Comparison of ENCODE assay signal across 8 mouse cellular contexts in the genomic region with DNA sequence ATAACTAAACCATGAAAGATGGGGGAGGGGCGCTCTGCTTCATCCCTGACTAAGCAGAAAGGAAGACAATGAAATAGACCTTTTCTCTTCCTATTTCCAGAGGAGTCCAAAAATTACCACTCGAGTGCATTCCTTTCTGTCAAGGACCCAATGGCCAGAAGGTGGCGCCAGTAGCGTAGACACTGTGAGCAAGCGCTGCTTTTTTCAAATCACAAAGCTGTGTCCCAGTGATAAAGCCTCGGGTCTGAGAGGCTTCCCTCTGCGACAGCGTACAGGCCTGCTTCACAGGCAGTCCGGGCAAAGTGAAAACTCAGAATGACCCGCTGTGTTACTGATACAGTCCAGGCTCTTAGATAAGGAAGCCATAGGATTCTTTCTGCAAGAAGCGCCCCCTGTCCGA. TPM values are rescaled to one million over a fixed set of nuclear protein-coding genes. Genes with fewer than 3 reads are reported as not detected.
A peak's percentile ranks its signal among the peaks of the same experiment; 100 is the strongest.
DNase-seq lines count a peak whose midpoint lies in the region; ATAC-seq and TF ChIP-seq lines count a peak whose summit lies in the region.

No protein-coding gene starts in this region.

- ATAC-seq in embryonic facial prominence, embryonic 15.5 days (ENCODE audit: insufficient number of reproducible peaks, low FRiP score, low TSS enrichment, low read depth): no peak
- ATAC-seq in heart, embryonic 12.5 days (ENCODE audit: insufficient number of reproducible peaks, low FRiP score): peak; percentile 64; the same call in 1 of the 2 replicates
- 0 out of 2 replicates have a peak, but pooled peaks have one; percentile 35 for ATAC-seq in kidney, postnatal 0 days (replicated peaks; ENCODE audit: low FRiP score, low read depth)
- ATAC-seq in liver, embryonic 11.5 days (replicated peaks; ENCODE audit: low FRiP score): peak; percentile 54
- no peak for ATAC-seq in neural tube, embryonic 11.5 days (ENCODE audit: insufficient read depth, low FRiP score, low TSS enrichment)
- ATAC-seq in stomach, embryonic 16.5 days (ENCODE audit: insufficient read depth, low FRiP score): 0 out of 2 replicates have a peak, but pooled peaks have one; percentile 26

- H3K36me3 ChIP-seq in embryonic facial prominence, embryonic 15.5 days: no peaks in the 10 kb centered on the region
- H3K36me3 ChIP-seq in heart, embryonic 12.5 days: no peaks in the 10 kb centered on the region
- no peaks in the 10 kb centered on the region for H3K36me3 ChIP-seq in kidney, postnatal 0 days (ENCODE audit: insufficient read depth, low read length)
- no peaks in the 10 kb centered on the region for H3K36me3 ChIP-seq in liver, embryonic 11.5 days (ENCODE audit: control insufficient read depth, insufficient read depth, low read length)
- H3K36me3 ChIP-seq in neural tube, embryonic 11.5 days (ENCODE audit: control insufficient read depth, insufficient read depth, low read length): no peaks in the 10 kb centered on the region
- no peaks in the 10 kb centered on the region for H3K36me3 ChIP-seq in stomach, embryonic 16.5 days (ENCODE audit: control insufficient read depth, insufficient read depth, low read length)

- peak; percentile 65 to 70 for DNase-seq in B cell, adult 2 months
- DNase-seq in kidney, postnatal 0 days (ENCODE audit: low spot score): peak; percentile 94
- peak; percentile 68 for DNase-seq in liver, embryonic 11.5 days (ENCODE audit: low spot score)
- peak; percentile 89 for DNase-seq in neural tube, embryonic 11.5 days (ENCODE audit: low spot score)

- WGBS in bone marrow, adult 2 months: 11% methylated on average over 12 of the region's 12 CpGs
- 6% methylated on average over 12 of the region's 12 CpGs for WGBS in embryonic facial prominence, embryonic 15.5 days
- 2% methylated on average over 12 of the region's 12 CpGs for WGBS in heart, embryonic 12.5 days
- 3% methylated on average over 12 of the region's 12 CpGs for WGBS in kidney, postnatal 0 days
- WGBS in liver, embryonic 11.5 days: 2% methylated on average over 12 of the region's 12 CpGs
- WGBS in neural tube, embryonic 11.5 days: 5% methylated on average over 12 of the region's 12 CpGs
- WGBS in stomach, embryonic 16.5 days: 4% methylated on average over 12 of the region's 12 CpGs

- peak overlapping the region; percentile 44 for H3K4me2 ChIP-seq in embryonic facial prominence, embryonic 15.5 days (replicated peaks)
- peak overlapping the region; percentile 46 for H3K4me2 ChIP-seq in heart, embryonic 12.5 days
- H3K4me2 ChIP-seq in kidney, postnatal 0 days (ENCODE audit: low read length): peak overlapping the region; percentile 49
- peak overlapping the region; percentile 32; the same call in 1 of the 2 replicates for H3K4me2 ChIP-seq in liver, embryonic 11.5 days
- peak overlapping the region; percentile 33 for H3K4me2 ChIP-seq in neural tube, embryonic 11.5 days (ENCODE audit: low read depth)
- peak overlapping the region; percentile 44 for H3K4me2 ChIP-seq in stomach, embryonic 16.5 days (ENCODE audit: low read depth, low read length)

- H3K9ac ChIP-seq in embryonic facial prominence, embryonic 15.5 days: no peak overlapping the region
- no peak overlapping the region for H3K9ac ChIP-seq in heart, embryonic 12.5 days
- H3K9ac ChIP-seq in kidney, postnatal 0 days (ENCODE audit: low read depth, low read length): peak overlapping the region; percentile 40; the same call in 1 of the 2 replicates
- H3K9ac ChIP-seq in liver, embryonic 11.5 days (ENCODE audit: low read depth, low read length): no peak overlapping the region
- H3K9ac ChIP-seq in neural tube, embryonic 11.5 days (ENCODE audit: low read length): no peak overlapping the region
- H3K9ac ChIP-seq in stomach, embryonic 16.5 days (ENCODE audit: low read length): peak overlapping the region; percentile 44

- no peaks in the 10 kb centered on the region for H3K27me3 ChIP-seq in embryonic facial prominence, embryonic 15.5 days
- H3K27me3 ChIP-seq in heart, embryonic 12.5 days (replicated peaks): no peaks in the 10 kb centered on the region
- H3K27me3 ChIP-seq in kidney, postnatal 0 days (ENCODE audit: insufficient read depth, low read length): no peaks in the 10 kb centered on the region
- H3K27me3 ChIP-seq in liver, embryonic 11.5 days (replicated peaks; ENCODE audit: control insufficient read depth, insufficient read depth, low read length): no peaks in the 10 kb centered on the region; the same call in 1 of the 2 replicates
- H3K27me3 ChIP-seq in neural tube, embryonic 11.5 days (ENCODE audit: control insufficient read depth, insufficient read depth, low read length): no peaks in the 10 kb centered on the region
- H3K27me3 ChIP-seq in stomach, embryonic 16.5 days (ENCODE audit: control insufficient read depth, insufficient read depth, low read length): no peaks in the 10 kb centered on the region

- no peaks in the 10 kb centered on the region for H3K4me1 ChIP-seq in bone marrow, adult 2 months (ENCODE audit: control insufficient read depth, insufficient read depth, low read length)
- H3K4me1 ChIP-seq in embryonic facial prominence, embryonic 15.5 days: 0 out of 2 replicates have a peak, but pooled peaks cover 20% of the 10 kb centered on the region
- H3K4me1 ChIP-seq in heart, embryonic 12.5 days (replicated peaks): peaks cover 21% of the 10 kb centered on the region
- H3K4me1 ChIP-seq in kidney, postnatal 0 days (replicated peaks; ENCODE audit: insufficient read depth, low read length): peaks cover 4% of the 10 kb centered on the region; the same call in 1 of the 2 replicates
- H3K4me1 ChIP-seq in liver, embryonic 11.5 days (replicated peaks; ENCODE audit: control insufficient read depth, insufficient read depth, low read length): no peaks in the 10 kb centered on the region
- H3K4me1 ChIP-seq in neural tube, embryonic 11.5 days (ENCODE audit: control insufficient read depth, insufficient read depth, low read length): no peaks in the 10 kb centered on the region
- H3K4me1 ChIP-seq in stomach, embryonic 16.5 days (ENCODE audit: control insufficient read depth, insufficient read depth, low read length): peaks cover 9% of the 10 kb centered on the region; the same call in 1 of the 2 replicates

- H3K4me3 ChIP-seq in bone marrow, adult 2 months (replicated peaks; ENCODE audit: control insufficient read depth, low read depth, low read length): no peak overlapping the region
- peak overlapping the region; percentile 19; the same call in 1 of the 2 replicates for H3K4me3 ChIP-seq in embryonic facial prominence, embryonic 15.5 days (replicated peaks)
- H3K4me3 ChIP-seq in heart, embryonic 12.5 days: 0 out of 2 replicates have a peak overlapping the region, but pooled peaks have one; percentile 5
- no peak overlapping the region for H3K4me3 ChIP-seq in kidney, postnatal 0 days (replicated peaks; ENCODE audit: low read depth, low read length)
- no peak overlapping the region for H3K4me3 ChIP-seq in liver, embryonic 11.5 days (ENCODE audit: low read depth, low read length)
- no peak overlapping the region for H3K4me3 ChIP-seq in neural tube, embryonic 11.5 days (ENCODE audit: low read depth, low read length)
- H3K4me3 ChIP-seq in stomach, embryonic 16.5 days (replicated peaks; ENCODE audit: low read length): peak overlapping the region; percentile 25; the same call in 1 of the 2 replicates

- no peak overlapping the region for H3K27ac ChIP-seq in bone marrow, adult 2 months (ENCODE audit: control insufficient read depth, insufficient read depth, low read depth, low read length, poor library complexity)
- H3K27ac ChIP-seq in embryonic facial prominence, embryonic 15.5 days (replicated peaks): no peak overlapping the region
- no peak overlapping the region for H3K27ac ChIP-seq in heart, embryonic 12.5 days (ENCODE audit: poor library complexity, severe bottlenecking)
- H3K27ac ChIP-seq in kidney, postnatal 0 days: no peak overlapping the region
- H3K27ac ChIP-seq in liver, embryonic 11.5 days (ENCODE audit: low read depth, low read length): no peak overlapping the region
- H3K27ac ChIP-seq in neural tube, embryonic 11.5 days (ENCODE audit: low read depth, low read length): no peak overlapping the region
- no peak overlapping the region for H3K27ac ChIP-seq in stomach, embryonic 16.5 days (ENCODE audit: low read length)

- H3K9me3 ChIP-seq in embryonic facial prominence, embryonic 15.5 days (replicated peaks): no peaks in the 10 kb centered on the region
- H3K9me3 ChIP-seq in heart, embryonic 12.5 days (replicated peaks): no peaks in the 10 kb centered on the region
- no peaks in the 10 kb centered on the region for H3K9me3 ChIP-seq in kidney, postnatal 0 days (replicated peaks; ENCODE audit: low read length)
- no peaks in the 10 kb centered on the region for H3K9me3 ChIP-seq in liver, embryonic 11.5 days (ENCODE audit: control insufficient read depth, low read length)
- H3K9me3 ChIP-seq in neural tube, embryonic 11.5 days (ENCODE audit: control insufficient read depth, low read length): no peaks in the 10 kb centered on the region
- H3K9me3 ChIP-seq in stomach, embryonic 16.5 days (replicated peaks; ENCODE audit: control insufficient read depth, low read length): no peaks in the 10 kb centered on the region

- TF ChIP-seq POLR2A in bone marrow, adult 2 months (IDR thresholded peaks at IDR 0.05; ENCODE audit: borderline replicate concordance, control insufficient read depth, low read depth, low read length): no peak

- peak; percentile 72 for TF ChIP-seq CTCF in bone marrow, adult 2 months (IDR thresholded peaks at IDR 0.05; ENCODE audit: control insufficient read depth, insufficient read depth, low read length)
- TF ChIP-seq CTCF in kidney, postnatal 0 days (IDR thresholded peaks at IDR 0.05; ENCODE audit: low read depth): peak; percentile 88

RNA-seq across cellular contexts. Expression of a gene that starts 28.2 kb away (rescaled TPM):
- polyA plus RNA-seq in bone marrow, adult 2 months (2011; ENCODE audit: insufficient read depth, insufficient read length, low replicate concordance, missing spikeins): not detected in 2 replicates
- 4.2 and 4.7 TPM in 2 replicates for polyA plus RNA-seq in embryonic facial prominence, embryonic 15.5 days (2015; fragmentation: Nextera tagmentation; extraction: Ambion mirVana)
- not detected in 2 replicates for polyA plus RNA-seq in heart, embryonic 12.5 days (2016; fragmentation: Nextera tagmentation; extraction: Ambion mirVana)
- 4.8 and 6.5 TPM in 2 replicates for polyA plus RNA-seq in kidney, postnatal 0 days (2015; fragmentation: Nextera tagmentation; extraction: Ambion mirVana)
- not detected in 2 replicates for polyA plus RNA-seq in liver, embryonic 11.5 days (2014; fragmentation: Nextera tagmentation; extraction: Ambion mirVana)
- not detected in 2 replicates for polyA plus RNA-seq in neural tube, embryonic 11.5 days (2014; fragmentation: Nextera tagmentation; extraction: Ambion mirVana)
- polyA plus RNA-seq in stomach, embryonic 16.5 days (2015; fragmentation: Nextera tagmentation; extraction: Ambion mirVana): 3.3 and 4.7 TPM in 2 replicates

RNA-seq across cellular contexts. Expression of a gene that starts 45.2 kb away (rescaled TPM):
- polyA plus RNA-seq in bone marrow, adult 2 months (2011; ENCODE audit: insufficient read depth, insufficient read length, low replicate concordance, missing spikeins): 59.9 and 62.6 TPM in 2 replicates
- 77.8 and 89.7 TPM in 2 replicates for polyA plus RNA-seq in embryonic facial prominence, embryonic 15.5 days (2015; fragmentation: Nextera tagmentation; extraction: Ambion mirVana)
- 87.3 and 89.1 TPM in 2 replicates for polyA plus RNA-seq in heart, embryonic 12.5 days (2016; fragmentation: Nextera tagmentation; extraction: Ambion mirVana)
- 83.5 and 85.1 TPM in 2 replicates for polyA plus RNA-seq in kidney, postnatal 0 days (2015; fragmentation: Nextera tagmentation; extraction: Ambion mirVana)
- 145 and 166 TPM in 2 replicates for polyA plus RNA-seq in liver, embryonic 11.5 days (2014; fragmentation: Nextera tagmentation; extraction: Ambion mirVana)
- polyA plus RNA-seq in neural tube, embryonic 11.5 days (2014; fragmentation: Nextera tagmentation; extraction: Ambion mirVana): 125 and 127 TPM in 2 replicates
- polyA plus RNA-seq in stomach, embryonic 16.5 days (2015; fragmentation: Nextera tagmentation; extraction: Ambion mirVana): 118 TPM in 2 replicates

Comparison
In these comparisons a context has a peak if more than half of its experiments do, and no peak if none do; other contexts are left out.
1. H3K4me3 ChIP-seq: peak in embryonic facial prominence, embryonic 15.5 days (single experiment), heart, embryonic 12.5 days (single experiment) and stomach, embryonic 16.5 days (single experiment); none in bone marrow, adult 2 months (single experiment), kidney, postnatal 0 days (single experiment), liver, embryonic 11.5 days (single experiment) and neural tube, embryonic 11.5 days (single experiment).
2. ATAC-seq: peak in heart, embryonic 12.5 days (single experiment), kidney, postnatal 0 days (single experiment), liver, embryonic 11.5 days (single experiment) and stomach, embryonic 16.5 days (single experiment); none in embryonic facial prominence, embryonic 15.5 days (single experiment) and neural tube, embryonic 11.5 days (single experiment).
3. H3K9ac ChIP-seq: peak in kidney, postnatal 0 days (single experiment) and stomach, embryonic 16.5 days (single experiment); none in embryonic facial prominence, embryonic 15.5 days (single experiment), heart, embryonic 12.5 days (single experiment), liver, embryonic 11.5 days (single experiment) and neural tube, embryonic 11.5 days (single experiment).
4. Peak in every context shown above with its lines, with median percentiles within 50 percentile points of each other: DNase-seq and H3K4me2 ChIP-seq.